Mouse (Mus musculus) right cerebral cortex, postnatal 25 days (tissue): ENCODE results near the gene Iglon5.

Experiments
- DNase-seq: peaks from one replicate; pipeline ENCODE4 v3.0.0; 2022

The Iglon5 gene

DNA sequence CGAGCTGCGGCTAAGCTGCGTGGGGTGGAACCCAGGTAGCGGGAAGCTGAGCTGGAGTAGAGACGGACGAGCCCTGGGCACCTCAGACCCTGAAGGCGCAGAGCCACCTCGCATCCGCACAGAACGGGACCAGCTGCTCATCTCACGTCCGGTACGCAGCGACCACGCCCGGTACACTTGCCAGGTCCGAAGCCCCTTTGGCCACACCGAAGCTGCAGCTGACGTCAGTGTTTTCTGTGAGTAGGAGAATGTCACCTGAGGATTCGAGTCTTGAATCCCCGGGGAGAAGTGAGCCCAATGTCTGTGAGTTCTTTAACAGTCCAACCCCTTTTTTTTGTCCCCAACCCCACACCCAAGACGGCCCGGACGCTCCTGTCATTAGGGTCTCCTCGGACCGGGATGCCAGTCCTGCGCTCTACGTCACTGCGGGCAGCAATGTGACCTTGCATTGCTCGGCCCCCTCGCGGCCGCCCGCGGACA is 25.0 kb downstream of the Iglon5 start:
- no peak for DNase-seq

- no peak for DNase-seq
These were observed 25.9 kb downstream of the Iglon5 start for GRCm38 (mm10) chr7:43463976-43464375.

GRCm38 (mm10) chr7:43462851-43463250 is 27.0 kb downstream of the Iglon5 start, which contains the start of gene Vsig10l:
TSS of gene Vsig10l (plus strand) at chr7:43463151.
- DNase-seq = no peak

DNA sequence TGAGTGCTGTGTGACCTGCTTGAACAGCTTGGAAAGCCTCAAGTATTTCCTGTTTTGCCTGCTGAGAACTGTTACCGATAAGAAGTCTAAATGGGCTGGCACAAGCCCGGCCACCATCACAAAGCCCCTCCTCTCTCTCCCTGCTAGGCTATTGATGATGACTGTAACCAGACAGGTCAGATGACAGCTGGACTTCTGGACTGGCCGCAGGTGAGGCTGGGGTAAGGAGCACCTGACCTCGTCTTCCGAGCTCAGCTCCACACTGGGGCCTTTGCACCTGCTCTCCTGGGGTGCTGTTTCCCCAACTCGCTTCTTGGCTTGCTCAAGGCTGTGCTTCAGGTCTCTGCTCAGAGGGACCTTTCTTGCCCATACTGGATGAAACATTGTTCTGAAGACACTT is 35.5 kb downstream of the Iglon5 start:
- DNase-seq = no peak

GRCm38 (mm10) chr7:43453599-43454355 is 36.1 kb downstream of the Iglon5 start:
- no peak for DNase-seq

DNA sequence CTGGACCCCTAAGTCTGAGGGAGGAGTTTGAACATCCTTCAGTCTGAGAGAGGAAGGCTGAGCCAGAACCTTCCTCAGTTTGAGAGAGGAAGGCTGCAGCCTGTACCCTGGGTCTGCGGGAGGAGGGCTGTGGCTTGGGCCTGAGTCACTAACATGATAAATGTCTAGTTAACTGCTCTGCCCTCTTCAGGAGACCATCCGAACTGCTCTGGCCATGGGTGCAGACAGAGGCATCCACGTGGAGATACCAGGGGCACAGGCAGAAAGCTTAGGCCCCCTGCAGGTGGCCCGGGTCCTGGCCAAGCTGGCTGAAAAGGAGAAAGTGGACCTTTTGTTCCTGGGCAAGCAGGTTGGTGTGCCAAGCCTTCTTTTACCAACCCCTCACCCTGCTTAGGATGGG is 37.3 kb downstream of the Iglon5 start:
- DNase-seq = no peak

GRCm38 (mm10) chr7:43451726-43452125 is 38.1 kb downstream of the Iglon5 start:
- DNase-seq = no peak

DNA sequence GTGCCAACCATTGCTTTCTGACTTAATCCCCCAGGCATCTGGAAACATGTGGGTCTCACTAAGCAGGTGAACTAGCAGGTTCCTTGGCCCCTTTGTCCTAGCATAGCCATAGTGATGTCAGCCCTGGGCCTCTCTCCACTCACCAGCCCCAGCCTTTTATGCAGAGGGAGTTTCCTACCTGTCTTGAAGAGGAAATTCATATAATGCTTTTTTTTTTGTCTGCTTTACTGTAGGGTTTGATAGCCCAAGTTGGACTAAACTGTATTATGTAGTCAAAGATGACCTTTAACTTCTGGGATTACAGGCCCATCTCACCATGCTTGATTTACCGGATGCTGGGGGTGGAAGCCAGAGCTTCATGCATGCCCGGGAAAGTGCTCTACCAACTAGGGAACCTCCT is 40.1 kb downstream of the Iglon5 start:
- DNase-seq = no peak

DNA sequence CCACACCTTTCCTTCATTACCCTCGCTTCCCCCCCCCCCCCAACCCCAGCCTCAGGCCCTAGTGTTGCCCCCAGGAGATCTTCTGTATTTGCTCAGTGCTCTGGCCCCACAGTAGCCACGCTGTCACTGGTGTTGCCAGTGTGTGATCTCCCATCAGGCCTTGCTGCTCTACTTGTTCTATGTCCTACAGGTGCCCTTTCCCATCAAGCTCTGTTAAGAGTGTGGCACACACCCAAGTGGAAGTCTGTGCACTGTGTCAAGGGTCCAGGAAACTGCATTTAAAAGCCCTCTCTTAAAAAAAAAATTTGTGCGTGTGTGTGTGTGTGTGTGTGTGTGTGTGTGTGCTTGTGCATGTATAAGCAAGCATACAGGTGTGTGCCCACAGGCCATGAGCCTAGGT is 41.6 kb downstream of the Iglon5 start:
- no peak for DNase-seq

GRCm38 (mm10) chr7:43447801-43448200 is 42.1 kb downstream of the Iglon5 start:
- DNase-seq = no peak

GRCm38 (mm10) chr7:43443917-43444293 is 46.0 kb downstream of the Iglon5 start, which contains the start of the genes Etfb and Gm45233:
TSS of gene Etfb (plus strand) at chr7:43444083.
TSS of gene Gm45233 (plus strand) at chr7:43444128.
- peak; percentile 93 for DNase-seq

GRCm38 (mm10) chr7:43443126-43443916 is 46.6 kb downstream of the Iglon5 start:
- DNase-seq = peak; percentile 59

GRCm38 (mm10) chr7:43442684-43443083 is 47.2 kb downstream of the Iglon5 start:
- DNase-seq = no peak

- no peak for DNase-seq
These were observed 48.8 kb downstream of the Iglon5 start for GRCm38 (mm10) chr7:43441071-43441470.

GRCm38 (mm10) chr7:43440482-43440881 is 49.4 kb downstream of the Iglon5 start, which contains the start of gene Cldnd2:
TSS of gene Cldnd2 (plus strand) at chr7:43440782.
- DNase-seq = no peak

- DNase-seq = no peak
These were observed 51.3 kb downstream of the Iglon5 start for GRCm38 (mm10) chr7:43438611-43439010.

DNA sequence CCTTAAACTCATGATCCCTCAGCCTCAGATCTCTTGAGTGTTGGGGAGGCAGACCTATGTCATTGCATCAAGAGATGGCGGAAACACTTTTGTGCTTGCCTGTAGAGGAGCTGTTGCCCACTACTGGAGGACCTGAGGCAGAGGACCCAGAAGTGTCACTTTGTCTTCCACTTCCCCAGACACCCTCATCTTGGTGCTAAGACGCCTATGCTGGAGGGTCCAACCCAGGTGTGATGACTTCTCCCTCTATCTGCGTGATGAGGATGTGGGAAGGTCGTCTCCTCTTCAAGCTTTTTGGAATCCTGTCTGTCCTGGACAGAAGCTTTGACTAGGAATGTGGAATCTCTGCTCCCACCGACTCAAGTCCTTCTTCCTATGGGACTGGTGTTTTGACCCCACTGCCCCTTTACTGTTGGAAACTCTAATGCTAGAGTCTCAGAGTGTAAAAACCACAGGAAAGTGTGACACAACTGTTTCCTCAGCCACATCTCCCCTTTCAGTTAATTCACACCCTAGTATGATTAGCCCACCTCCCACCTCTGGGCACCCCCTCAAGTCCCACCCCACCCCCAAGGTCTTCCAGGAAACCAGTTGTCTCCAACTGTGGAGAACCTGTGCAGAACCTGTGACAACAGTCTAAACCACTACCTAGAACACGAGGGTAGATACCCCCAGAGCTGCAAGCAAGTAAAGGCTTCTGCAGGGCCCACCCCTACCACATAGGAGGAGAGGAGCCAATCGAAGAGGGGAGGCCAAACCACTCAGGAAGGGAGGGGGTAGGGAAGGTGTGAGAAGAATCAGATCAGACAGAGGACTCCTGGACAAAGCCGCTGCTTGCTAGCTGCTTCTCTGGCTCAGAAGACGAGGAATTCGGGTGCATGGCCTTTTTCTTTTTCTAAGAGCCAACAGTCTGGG is 53.3 kb downstream of the Iglon5 start, which contains the start of gene Nkg7:
Gene Nkg7 (plus strand): TSS at position 733 of the 915 bp plus-strand sequence.
- no peak for DNase-seq

- no peak for DNase-seq
These were observed 55.2 kb downstream of the Iglon5 start for GRCm38 (mm10) chr7:43434676-43435075.

GRCm38 (mm10) chr7:43432891-43433290 is 57.0 kb downstream of the Iglon5 start:
- DNase-seq = no peak

- no peak for DNase-seq
These were observed 60.4 kb downstream of the Iglon5 start for GRCm38 (mm10) chr7:43429500-43429899.

DNA sequence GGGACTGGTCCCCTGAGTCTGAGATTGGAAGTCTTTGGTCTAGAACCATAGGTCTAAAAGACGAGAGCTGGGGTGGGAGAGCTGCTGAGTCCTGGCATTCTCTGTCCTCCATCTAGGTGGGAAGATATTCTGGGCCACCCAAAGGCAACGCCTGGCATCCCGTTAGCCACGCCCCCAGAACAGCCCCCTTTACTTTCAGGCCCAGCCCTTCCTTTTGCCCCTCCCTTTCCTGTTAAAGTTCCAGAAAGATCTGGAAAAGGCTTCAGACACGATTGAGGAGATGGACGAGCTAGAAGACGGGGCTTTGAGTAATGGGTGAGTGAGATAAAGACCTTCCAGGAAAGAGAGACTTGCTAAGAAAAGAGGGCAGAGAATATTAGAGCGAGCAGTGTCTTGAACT is 62.5 kb downstream of the Iglon5 start, which contains the start of gene Lim2:
Gene Lim2 (plus strand): TSS at position 265 of the 400 bp plus-strand sequence.
- DNase-seq = no peak

DNA sequence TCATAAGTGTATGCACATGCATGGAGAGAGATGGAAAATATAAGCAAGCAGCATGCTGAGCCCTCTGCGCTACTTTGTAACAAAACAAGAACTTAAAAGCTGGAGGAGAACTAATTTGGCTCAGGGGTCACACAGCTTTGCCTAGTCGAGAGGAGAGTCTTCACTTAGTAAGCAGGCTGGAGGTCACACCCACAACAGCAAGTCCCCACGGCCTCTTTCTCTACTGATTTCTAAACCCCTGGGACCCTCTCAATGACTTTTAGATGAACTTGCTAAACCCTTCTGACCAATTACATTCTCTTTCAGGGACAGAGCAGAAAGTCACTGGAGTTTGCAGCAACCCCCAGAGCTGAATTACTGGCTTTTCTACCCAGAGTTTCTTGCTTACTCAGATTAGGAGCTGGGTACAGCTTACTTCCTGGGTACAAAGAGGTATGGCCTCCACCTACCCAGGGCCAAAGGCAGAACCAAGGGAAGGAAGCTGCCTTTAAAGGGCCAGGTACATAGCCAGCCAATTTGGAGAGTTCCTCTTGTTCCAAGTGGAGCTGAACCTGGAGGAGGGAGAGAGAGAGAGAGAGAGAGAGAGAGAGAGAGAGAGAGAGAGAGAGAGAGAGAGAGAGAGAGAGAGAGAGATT is 65.8 kb downstream of the Iglon5 start:
- DNase-seq = no peak
